In the genomic region with DNA sequence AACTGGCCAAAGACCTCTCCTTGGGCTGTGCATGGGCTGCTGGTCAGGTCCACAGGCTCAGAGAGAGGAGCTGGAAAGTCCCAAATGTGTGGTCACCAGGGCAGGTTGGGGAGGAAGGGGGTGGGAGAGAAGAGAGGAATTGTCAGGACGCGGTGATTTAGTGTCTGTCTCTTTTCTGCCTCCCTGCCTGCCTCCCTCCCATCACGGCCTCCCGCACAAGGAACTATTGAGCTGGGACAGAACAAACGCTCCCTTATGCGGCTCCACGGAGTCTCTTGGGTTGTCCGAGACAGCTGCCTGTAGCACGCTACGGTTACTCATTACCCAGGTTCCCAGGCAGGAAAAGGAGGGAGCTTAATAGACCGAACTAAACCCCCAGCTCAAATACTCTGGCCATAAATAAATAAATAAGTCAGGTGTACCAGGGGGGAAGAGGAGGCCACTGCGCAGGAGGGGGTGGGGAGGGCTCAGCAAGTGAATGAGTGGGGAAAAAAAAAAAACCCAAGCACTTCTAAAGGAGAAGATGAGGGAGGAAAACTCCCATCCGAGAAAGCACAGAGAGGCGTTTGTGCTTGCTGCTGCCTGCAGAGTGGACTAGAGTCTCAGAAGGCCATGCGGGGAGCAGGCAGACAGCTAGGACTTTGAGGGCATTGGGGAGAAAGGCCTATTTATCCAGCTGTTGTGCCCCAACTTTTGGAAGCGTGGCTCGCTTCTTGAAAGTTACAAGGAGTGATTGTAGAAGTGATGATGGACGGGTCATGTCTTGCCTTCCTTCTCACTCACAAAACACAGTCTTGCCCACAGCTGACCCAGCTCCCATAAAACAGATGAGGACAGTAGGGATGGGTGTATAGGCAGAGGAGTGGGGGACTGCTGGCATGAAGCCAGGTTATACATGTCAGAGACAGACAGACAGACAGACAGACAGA, we compare ENCODE assay signal across 8 mouse cellular contexts.
DNase-seq lines count a peak whose midpoint lies in the region; ATAC-seq lines count a peak whose summit lies in the region.

No protein-coding gene starts in this region.

- peak; percentile 70; the same call in 1 of the 2 replicates for ATAC-seq in frontal cortex, adult (ENCODE audit: low TSS enrichment)
- peak; percentile 82 for ATAC-seq in embryonic facial prominence, embryonic 14.5 days (ENCODE audit: low read depth)
- peak; percentile 85 for ATAC-seq in midbrain, embryonic 12.5 days (ENCODE audit: low FRiP score, low read depth)

- no peak overlapping the region for H3K9ac ChIP-seq in embryonic facial prominence, embryonic 14.5 days (ENCODE audit: low read depth, low read length)
- no peak overlapping the region; the same call in 1 of the 2 replicates for H3K9ac ChIP-seq in midbrain, embryonic 12.5 days (replicated peaks)

- H3K4me1 ChIP-seq in embryonic facial prominence, embryonic 14.5 days (ENCODE audit: control insufficient read depth, insufficient read depth, low read length) = peaks cover 17% of the 10 kb centered on the region; the same call in 1 of the 2 replicates
- peaks cover 15% of the 10 kb centered on the region for H3K4me1 ChIP-seq in midbrain, embryonic 12.5 days

- no peaks in the 10 kb centered on the region for H3K36me3 ChIP-seq in embryonic facial prominence, embryonic 14.5 days (ENCODE audit: control insufficient read depth, insufficient read depth, low read length)
- no peaks in the 10 kb centered on the region for H3K36me3 ChIP-seq in midbrain, embryonic 12.5 days

- H3K4me3 ChIP-seq in embryonic facial prominence, embryonic 14.5 days (ENCODE audit: low read depth, low read length) = no peak overlapping the region
- no peak overlapping the region for H3K4me3 ChIP-seq in midbrain, embryonic 12.5 days

- no peaks in the 10 kb centered on the region for H3K27me3 ChIP-seq in embryonic facial prominence, embryonic 14.5 days (replicated peaks; ENCODE audit: control insufficient read depth, insufficient read depth, low read length)
- peaks cover 99% of the 10 kb centered on the region for H3K27me3 ChIP-seq in midbrain, embryonic 12.5 days

- 0 out of 2 replicates have a peak overlapping the region, but pooled peaks have one; percentile 8 for H3K4me2 ChIP-seq in embryonic facial prominence, embryonic 14.5 days (ENCODE audit: low read depth, low read length)
- H3K4me2 ChIP-seq in midbrain, embryonic 12.5 days (replicated peaks) = peak overlapping the region; percentile 19

- DNase-seq in frontal cortex, postnatal 25 days (ENCODE audit: low spot score in 2 of 2) = no peak
- peak; percentile 85 for DNase-seq in embryonic facial prominence, embryonic 14.5 days (ENCODE audit: low spot score)
- DNase-seq in kidney, adult 8-10 months = peak; percentile 25 to 47
- no peak for DNase-seq in gastrocnemius, postnatal 25 days
- DNase-seq in thymus, postnatal 10 days (ENCODE audit: low spot score in 2 of 2) = no peak
- DNase-seq in heart, adult 9 months (ENCODE audit: low spot score in 2 of 2) = no peak

- H3K27ac ChIP-seq in embryonic facial prominence, embryonic 14.5 days (replicated peaks; ENCODE audit: low read depth, low read length) = peak overlapping the region; percentile 67; the same call in 1 of the 2 replicates
- H3K27ac ChIP-seq in midbrain, embryonic 12.5 days (replicated peaks) = peak overlapping the region; percentile 65

- WGBS in embryonic facial prominence, embryonic 14.5 days = 16% methylated on average over 18 of the region's 18 CpGs
- WGBS in midbrain, embryonic 12.5 days = 33% methylated on average over 18 of the region's 18 CpGs

- no peaks in the 10 kb centered on the region for H3K9me3 ChIP-seq in embryonic facial prominence, embryonic 14.5 days (ENCODE audit: control insufficient read depth, low read length)
- H3K9me3 ChIP-seq in midbrain, embryonic 12.5 days = 0 out of 2 replicates have a peak, but pooled peaks cover 3% of the 10 kb centered on the region

Comparison
In these comparisons a context has a peak if more than half of its experiments do, and no peak if none do; other contexts are left out.
1. DNase-seq: peak in embryonic facial prominence, embryonic 14.5 days (single experiment) and kidney, adult 8-10 months (2 of 2); none in frontal cortex, postnatal 25 days (0 of 2), gastrocnemius, postnatal 25 days (single experiment), thymus, postnatal 10 days (0 of 2) and heart, adult 9 months (0 of 2).
2. Peak in every context shown above with its lines, with median percentiles within 50 percentile points of each other: ATAC-seq.